Mouse (Mus musculus) layer of hippocampus, adult 18-20 months (tissue): ENCODE data around the gene Ikzf4. TPM values are rescaled to one million over a fixed set of nuclear protein-coding genes. Genes with fewer than 3 reads are reported as not detected.

Experiments used
- DNase-seq, 2 experiments: peaks; one replicate each; pipeline ENCODE4 v3.0.0; 2022; ENCODE audit warnings: low spot score in 2 of 2
- long read RNA-seq: library from polyadenylated mRNA; stranded (forward); transcript quantifications from one replicate; pipeline ENCODE4 v2.0.0, GENCODE M21; 2021
- total RNA-seq, 2 experiments: library from RNA; stranded (reverse); gene quantifications; 2 replicates each; pipeline ENCODE4 v1.2.3; 2021

Gene Ikzf4
- total RNA-seq: 10 to 100 TPM; 15.5 to 16.5 TPM
- long read RNA-seq, partial matches to known transcripts: 0 of 3 reads
- long read RNA-seq, other reads (novel, unspliced or antisense): 3 of 3 reads

GRCm38 (mm10) chr10:128645111-128646011, at the start of gene Ikzf4:
Gene Ikzf4, minus strand, starts transcription at chr10:128645991.
- peak; percentile 19 to 47 for DNase-seq

GRCm38 (mm10) chr10:128695411-128695991, 49.7 kb upstream of the Ikzf4 start:
- no peak for DNase-seq

DNA sequence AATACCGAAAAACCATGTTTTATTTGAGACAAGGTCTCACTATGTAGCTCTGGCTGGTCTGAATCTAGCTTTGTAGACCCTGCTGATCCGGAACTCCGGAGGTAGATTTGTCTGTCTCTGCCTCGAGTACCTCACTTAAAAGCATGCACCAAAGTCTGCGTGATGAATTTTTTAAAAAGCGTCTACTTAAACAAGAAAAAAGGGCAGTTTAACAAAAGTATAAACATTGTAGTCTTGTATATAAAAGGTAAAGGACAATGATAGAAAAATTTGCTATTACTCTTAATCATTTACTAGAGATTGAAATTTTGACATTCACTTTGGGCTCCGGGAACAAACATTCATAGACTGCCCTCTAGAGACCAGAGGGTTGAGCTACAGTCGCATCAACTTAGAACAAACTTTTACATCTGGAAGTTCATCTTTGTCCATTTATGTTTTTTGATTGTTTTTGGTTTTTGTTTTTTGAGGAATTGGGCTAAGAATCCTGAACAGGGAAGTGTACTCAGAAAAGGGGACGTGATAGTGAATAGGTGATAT, 28.7 kb upstream of the Ikzf4 start:
- peak in 1 of 2 experiments; percentile 59 for DNase-seq

DNA sequence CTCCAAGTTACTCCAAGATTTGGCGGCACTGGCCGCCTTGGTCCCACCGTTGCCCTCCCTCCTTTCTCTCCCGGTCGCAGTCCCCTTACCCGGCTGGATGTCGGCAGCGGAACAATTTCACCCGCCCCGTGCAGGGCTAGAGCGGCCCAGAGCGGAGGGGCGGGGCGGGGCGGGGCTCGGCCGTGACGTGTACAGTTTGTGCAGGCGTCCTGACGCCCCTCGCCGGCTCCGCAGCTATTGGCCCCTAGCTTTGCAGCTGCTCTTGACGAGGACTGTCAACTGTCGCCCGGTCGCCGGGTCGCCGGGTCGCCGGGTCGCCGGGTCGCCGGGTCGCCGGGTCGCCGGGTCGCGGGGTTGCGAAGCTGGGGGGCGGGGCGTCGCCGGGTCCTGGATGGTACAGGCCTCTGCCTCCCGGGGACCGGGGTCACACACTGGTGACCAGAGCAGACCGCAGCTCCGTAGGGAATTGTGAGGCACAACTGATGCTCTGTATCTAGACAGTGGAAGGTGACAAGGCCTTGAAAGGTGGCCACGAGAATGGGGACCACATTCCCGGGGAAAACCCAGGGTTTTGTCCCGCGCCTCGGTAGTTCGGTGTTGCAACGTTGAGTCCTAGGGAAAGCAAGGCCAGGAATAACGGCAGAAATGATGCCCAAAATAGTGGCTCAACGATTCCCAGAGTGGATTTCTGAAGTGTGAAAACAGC, 28.1 kb upstream of the Ikzf4 start, which contains the start of gene Suox:
Gene Suox, minus strand, starts transcription at position 311 of the 706 bp plus-strand sequence.
- peak; percentile 66 to 83 for DNase-seq

GRCm38 (mm10) chr10:128671148-128671547, 25.4 kb upstream of the Ikzf4 start:
- DNase-seq: no peak

GRCm38 (mm10) chr10:128668790-128669672, 23.2 kb upstream of the Ikzf4 start:
- DNase-seq: peak; percentile 46 to 66

DNA sequence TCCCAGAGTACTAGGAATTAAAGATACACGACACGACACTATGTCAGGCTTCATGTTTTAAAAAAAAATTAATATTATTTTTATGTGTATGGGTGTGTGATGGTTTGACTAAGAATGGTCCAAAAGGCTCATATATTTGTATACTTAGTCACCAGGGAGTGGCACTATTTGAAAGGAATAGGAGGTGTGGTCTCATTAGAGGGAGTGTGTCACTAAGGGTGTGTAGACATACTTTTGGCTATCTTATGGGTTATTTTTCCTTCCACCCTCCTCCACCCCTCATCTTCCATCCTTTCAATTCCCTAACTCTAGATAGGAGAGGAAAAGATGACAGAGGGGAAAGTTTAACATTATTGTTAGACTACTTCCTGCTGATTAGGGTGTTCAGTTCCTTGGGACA, 20.0 kb upstream of the Ikzf4 start:
- DNase-seq: no peak

DNA sequence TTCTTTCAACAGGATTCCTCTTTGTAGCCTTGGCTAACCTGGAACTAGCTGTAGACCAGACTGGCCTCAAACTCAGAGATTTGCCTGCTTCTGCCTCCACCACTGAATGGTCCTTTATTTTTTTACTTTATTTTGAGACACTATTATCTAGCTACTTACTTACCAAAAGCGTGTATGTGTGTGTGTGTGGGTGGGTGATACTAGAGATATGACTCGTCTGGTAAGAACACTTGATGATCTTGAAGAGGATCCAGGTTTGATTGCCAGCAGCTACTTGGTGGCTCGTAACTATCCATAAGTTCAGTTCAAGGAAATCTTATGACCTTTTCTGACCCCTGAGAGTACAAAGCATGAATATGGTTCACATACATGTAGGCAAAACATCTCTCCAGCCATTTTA, 19.5 kb upstream of the Ikzf4 start:
- DNase-seq: no peak

- no peak for DNase-seq
Observed at GRCm38 (mm10) chr10:128664808-128665207, 19.0 kb upstream of the Ikzf4 start.

DNA sequence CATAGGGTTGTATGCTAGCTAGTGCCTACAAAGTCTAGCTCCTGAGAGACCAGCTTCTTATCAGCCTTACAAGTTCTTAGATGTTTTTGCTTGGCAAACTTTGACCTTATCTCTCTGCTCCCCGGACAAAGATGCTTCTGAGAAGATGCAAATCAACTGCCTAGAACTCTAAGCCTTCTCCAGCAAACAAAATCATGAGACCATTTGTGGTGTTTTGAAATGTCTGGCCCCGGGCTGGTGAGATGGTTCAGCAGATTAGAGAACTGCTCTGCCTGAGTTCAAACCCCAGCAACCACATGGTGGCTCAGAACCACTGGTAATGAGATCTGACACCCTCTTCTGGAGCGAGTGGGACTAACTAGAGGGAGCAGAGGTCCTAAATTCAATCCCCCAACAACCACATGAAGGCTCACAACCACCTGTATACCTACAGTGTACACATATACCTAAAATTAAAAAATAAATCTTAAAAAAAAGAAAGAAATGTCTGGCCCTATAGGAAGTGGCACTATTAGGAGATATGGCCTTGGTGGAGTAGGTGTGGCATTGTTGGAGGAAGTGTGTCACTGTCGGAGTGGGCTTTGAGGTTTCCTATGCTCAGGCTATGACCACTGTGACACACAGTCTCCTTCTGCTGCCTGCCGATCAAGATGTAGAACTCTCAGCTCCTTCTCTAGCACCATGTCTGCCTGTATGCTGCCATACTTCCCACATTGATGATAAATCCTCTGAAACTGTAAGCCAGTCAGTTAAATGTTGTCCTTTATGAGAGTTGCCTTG, 17.8 kb upstream of the Ikzf4 start:
- no peak for DNase-seq

DNA sequence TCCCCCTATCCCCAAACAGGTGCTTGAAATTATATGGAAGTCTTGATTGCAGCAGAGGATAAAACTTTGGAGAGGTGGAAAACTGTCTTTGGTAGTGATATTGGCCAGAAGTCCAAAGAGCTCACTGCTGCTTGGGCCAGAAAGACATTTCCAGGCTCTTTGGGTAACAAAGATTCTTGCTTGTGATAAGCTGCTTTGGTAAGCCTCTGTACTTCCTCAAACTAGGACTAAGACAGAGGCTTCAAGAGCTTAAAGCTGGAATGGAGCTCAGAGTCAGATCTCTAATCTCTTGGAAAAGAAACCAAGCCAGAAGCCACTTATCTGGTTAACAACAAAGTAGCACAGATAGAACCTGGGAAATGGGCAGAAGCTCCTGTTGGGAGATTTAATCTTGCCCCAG, 16.7 kb upstream of the Ikzf4 start:
- no peak for DNase-seq

DNA sequence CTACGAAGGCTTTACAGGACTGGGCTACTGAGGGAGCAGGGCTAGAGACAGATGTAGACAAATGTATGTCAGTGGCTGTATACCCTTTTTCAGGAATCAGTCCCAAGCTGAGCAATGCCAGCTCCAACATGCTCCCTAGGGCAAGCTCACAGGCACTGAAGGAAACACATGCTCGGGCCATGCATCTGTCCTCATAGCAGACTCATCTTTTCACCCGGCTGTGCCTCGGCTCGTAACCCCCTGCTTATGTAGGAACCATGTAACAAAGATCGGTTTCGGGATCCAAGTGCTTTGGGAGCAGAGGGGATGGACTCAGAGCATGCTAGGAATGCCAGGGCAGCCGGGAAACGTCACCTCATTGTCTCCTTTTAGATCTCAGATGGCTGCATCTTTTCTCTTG, 13.7 kb upstream of the Ikzf4 start:
- no peak for DNase-seq

GRCm38 (mm10) chr10:128657844-128658243, 12.1 kb upstream of the Ikzf4 start:
- DNase-seq: no peak

DNA sequence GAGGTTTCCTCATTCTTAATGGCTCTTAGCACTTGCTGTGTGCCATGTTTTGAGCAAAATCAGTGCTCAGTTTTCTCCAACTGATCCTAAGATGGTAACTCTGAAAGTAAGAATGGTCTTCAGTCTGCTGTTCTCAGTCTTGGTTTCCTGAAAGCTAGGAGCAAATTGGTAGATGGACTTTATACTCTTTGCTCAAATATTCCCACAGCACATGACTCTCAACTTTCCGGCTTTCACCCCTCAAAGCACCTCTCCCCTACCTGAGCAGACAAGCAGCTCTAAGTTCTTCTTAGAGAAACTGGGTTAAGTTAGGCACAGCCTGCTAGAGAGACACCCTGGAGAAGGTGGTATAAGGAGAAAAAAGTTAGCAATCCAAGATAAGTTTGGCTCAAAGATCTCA, 10.9 kb upstream of the Ikzf4 start:
- DNase-seq: no peak

DNA sequence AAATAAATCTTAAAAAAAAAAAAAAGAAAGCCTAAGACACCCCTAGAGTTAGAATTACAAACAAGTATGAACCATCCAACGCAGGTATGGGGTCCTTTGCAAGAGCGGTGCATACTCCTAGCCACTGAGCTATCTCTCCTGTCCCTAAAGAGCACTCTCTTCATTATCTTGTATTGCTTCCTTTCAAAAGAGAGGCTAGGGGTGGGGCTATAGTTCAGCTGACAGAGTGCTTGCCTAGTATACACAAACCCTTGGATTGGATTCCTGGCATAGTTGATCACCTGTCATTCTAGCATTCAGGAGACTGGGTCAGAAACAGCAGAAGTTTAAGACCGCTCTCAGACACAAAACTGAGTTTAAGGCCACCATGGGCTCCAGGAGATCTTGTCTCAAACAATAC, 9.5 kb upstream of the Ikzf4 start:
- DNase-seq: no peak

GRCm38 (mm10) chr10:128653866-128654265, 8.1 kb upstream of the Ikzf4 start:
- no peak for DNase-seq

DNA sequence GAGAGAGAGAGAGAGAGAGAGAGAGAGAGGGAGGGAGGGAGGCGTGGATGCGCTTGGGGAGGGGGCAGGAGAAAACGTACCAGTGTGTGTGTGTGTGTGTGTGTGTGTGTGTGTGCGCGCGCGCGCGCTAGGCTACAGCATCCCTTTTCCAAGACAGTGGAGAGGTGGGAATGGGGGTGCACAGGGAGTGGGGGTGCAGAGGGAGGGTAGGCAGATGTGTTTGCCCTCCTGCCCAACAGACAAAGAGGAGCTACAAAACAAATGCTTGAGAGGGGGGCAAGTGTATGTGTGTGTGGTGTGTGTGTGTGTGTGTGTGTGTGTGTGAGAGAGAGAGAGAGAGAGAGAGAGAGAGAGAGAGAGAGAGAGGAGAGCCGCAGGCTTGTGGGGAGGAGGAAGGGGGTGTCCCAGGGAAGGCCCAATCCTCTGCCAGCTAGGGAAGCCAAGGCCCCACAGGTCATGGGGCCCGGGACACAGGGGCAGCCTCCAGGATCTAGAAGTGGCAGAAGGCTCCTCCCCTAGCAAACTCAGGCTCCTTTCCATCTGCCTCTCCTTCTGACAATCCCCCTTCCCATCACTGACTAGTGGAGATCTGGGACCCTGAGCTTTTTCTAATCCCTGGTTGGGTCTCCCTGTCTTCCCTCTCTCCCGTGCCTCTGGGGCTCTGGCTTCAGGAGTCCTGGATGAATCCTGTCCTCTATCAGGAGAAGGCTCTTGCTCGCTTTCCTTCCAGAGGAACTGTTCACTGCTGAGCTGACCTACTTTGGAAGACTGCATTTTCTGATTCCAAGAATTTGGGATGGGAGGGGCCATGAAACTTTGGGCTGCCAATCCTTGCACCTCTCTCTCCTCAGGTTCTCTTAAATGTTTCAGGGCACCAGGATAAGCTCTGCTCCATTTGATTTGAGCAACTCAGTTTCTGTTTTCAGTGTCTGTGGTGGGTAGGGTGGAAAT, 623 bp upstream of the Ikzf4 start:
- peak in 1 of 2 experiments; percentile 57 for DNase-seq

GRCm38 (mm10) chr10:128642749-128643148, 3.0 kb downstream of the Ikzf4 start:
- DNase-seq: no peak

DNA sequence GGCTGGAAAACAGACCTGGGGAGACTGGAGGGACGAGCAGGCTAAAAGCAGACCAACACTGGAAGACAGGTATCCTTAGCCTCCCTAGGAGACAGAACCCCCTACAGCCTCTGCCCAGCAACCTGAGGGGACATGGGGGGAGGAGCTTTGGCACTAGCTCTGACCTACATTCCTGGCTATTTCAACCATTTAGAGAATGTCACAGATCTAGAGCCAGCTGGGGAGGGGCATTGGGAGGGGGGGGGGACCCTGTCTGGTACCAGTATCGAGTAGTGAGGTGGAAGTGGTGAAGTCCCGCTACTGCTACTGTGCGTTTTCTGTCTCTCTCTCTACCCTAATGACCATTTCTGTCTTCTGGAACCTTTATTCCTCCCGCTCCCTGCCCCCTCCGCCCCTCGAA, 3.9 kb downstream of the Ikzf4 start:
- DNase-seq: no peak
